Mouse (Mus musculus): Measurements from ENCODE around the gene Lnx2. TPM values are rescaled to one million over a fixed set of nuclear protein-coding genes. Genes with fewer than 3 reads are reported as not detected.
A peak's percentile ranks its signal among the peaks of the same experiment; 100 is the strongest.

Gene Lnx2
- 13.0 TPM in 2 replicates for polyA plus RNA-seq (2014; fragmentation: Nextera tagmentation; extraction: Ambion mirVana)

DNA sequence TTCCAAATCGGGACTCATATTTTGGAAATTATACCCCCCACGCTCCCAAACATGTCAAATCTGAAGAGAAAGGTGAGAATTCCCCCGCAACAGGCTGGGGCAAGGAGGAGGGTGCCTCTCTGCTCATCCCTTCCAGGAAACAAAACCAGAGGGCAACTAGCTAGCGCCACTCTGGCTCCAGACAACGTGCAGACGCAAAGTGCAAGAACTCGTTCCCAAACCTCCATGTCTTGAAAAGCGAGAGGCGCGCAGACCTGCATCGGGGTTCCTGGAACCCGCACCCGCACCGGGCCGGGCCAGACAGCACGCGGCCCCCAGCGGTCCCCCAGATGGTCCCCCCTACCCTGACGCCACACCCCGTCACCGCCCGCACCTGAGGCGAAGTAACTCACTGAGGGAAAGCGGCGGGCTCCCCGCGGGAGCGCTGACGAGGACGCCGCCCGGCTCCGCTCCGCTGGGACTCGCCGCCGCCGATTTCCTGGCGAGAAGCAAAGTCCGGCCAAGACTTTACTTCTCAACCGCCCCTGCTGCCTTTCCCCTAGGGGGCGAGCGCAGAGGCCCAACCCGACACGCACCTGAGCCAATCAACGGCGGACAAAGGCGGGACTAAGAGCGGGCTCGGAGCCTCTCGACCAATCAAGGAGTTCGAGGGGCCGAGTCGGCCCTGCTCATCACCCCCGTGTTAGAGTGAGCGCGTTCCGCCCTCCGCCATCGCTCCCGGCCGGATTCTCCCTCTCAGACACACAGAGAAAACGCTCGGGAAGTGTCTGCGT, at the start of gene Lnx2:
Lnx2 (minus strand) TSS at position 561 of the 773 bp plus-strand sequence.
- Histone ChIP-seq H3K4me1 (ENCODE audit: control insufficient read depth in 2 of 2, insufficient read depth in 2 of 2, low read length in 2 of 2) (peaks cover 14 to 47% of the 10 kb centered on the region in 2 experiments), H3K4me2 (ENCODE audit: low read length) (peak within 1 kb of the TSS; percentile 97), H3K36me3 (ENCODE audit: control insufficient read depth, insufficient read depth, low read length) (peaks cover 20% of the 10 kb centered on the region), H3K9ac (ENCODE audit: low read length) (peak within 1 kb of the TSS; percentile 88), H3K4me3 (ENCODE audit: control insufficient read depth in 1 of 2, insufficient read depth in 1 of 2, low read depth in 1 of 2, low read length in 2 of 2) (peak within 1 kb of the TSS; percentile 82 to 83), H3K27ac (replicated peaks in 1 of 2; ENCODE audit: control insufficient read depth in 1 of 2, insufficient read depth in 1 of 2, low read depth in 2 of 2, low read length in 2 of 2) (peak within 1 kb of the TSS; percentile 85 to 95), H3K9me3 (ENCODE audit: control insufficient read depth, low read length) (no peaks in the 10 kb centered on the region), H3K27me3 (ENCODE audit: control insufficient read depth, insufficient read depth, low read length) (no peaks in the 10 kb centered on the region)
- ATAC-seq (ENCODE audit: insufficient number of reproducible peaks, insufficient read depth, low FRiP score, low read depth): peak; percentile 98
- under 1% methylated on average over 65 of the region's 65 CpGs for WGBS

DNA sequence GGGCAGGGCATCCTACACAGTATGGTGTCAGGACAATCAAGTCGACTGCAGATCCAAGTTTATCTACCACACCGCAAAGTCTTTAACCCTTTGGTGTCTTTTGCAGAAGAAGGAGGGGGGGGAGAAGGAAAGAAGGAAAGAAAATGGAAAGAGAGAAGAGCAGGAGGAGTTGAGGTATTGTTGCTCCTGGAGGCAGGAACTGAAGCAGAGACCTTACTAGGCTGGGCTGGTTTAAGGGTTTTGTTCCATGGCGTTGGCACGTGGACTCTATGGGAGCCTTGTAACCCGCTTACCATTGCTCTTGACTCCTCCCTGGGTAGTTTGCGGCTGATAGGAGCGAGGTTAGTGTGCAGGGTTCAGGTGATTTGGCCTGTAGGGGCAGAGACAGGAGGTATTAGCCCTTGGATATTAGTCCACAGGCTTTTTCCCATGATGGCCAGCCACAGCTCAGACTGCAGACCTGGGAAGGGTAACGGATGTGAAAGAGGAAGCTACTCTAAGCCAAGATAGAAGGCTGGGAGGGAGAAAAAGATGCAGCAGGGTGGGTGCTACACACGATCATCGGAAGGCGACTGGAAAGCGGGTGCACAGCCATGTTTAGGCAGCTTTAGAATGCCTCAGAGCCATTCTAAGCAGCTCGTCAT, 49.3 kb upstream of the Lnx2 start:
- no peaks in the 10 kb centered on the region for H3K4me1 ChIP-seq (ENCODE audit: control insufficient read depth in 2 of 2, insufficient read depth in 2 of 2, low read length in 2 of 2)
- no peak overlapping the region for H3K4me3 ChIP-seq (ENCODE audit: control insufficient read depth in 1 of 2, insufficient read depth in 1 of 2, low read depth in 1 of 2, low read length in 2 of 2)
- no peak for ATAC-seq (ENCODE audit: insufficient number of reproducible peaks, insufficient read depth, low FRiP score, low read depth)
- H3K9ac ChIP-seq (ENCODE audit: low read length): no peak overlapping the region
- whole genome bisulfite sequencing: 84% methylated on average over 13 of the region's 13 CpGs
- no peak overlapping the region for H3K4me2 ChIP-seq (ENCODE audit: low read length)
- H3K36me3 ChIP-seq (ENCODE audit: control insufficient read depth, insufficient read depth, low read length): no peaks in the 10 kb centered on the region
- H3K27ac ChIP-seq (replicated peaks in 1 of 2; ENCODE audit: control insufficient read depth in 1 of 2, insufficient read depth in 1 of 2, low read depth in 2 of 2, low read length in 2 of 2): no peak overlapping the region
- no peaks in the 10 kb centered on the region for H3K27me3 ChIP-seq (ENCODE audit: control insufficient read depth, insufficient read depth, low read length)
- H3K9me3 ChIP-seq (ENCODE audit: control insufficient read depth, low read length): peaks cover 7% of the 10 kb centered on the region

DNA sequence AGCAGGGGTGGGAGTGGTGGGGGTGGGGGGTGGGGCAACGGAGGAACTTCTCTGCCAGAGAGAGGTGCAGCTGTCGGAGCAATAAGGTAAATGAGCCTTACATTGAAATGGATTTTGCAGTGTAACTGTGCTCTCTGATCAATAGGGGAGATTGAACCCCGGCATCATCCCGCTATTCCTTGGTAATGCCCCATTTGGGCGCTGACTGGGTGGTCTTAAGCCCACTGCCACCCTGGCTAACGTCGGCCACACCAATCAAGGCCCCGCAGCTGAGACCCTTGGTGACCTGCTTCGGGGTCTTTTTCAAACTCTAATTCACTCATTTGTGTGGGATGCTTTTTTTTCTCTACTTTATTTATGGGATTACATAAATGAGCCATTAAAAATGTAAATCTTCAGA, 48.4 kb upstream of the Lnx2 start:
- Histone ChIP-seq H3K9me3 (ENCODE audit: control insufficient read depth, low read length) (peaks cover 7% of the 10 kb centered on the region), H3K4me3 (ENCODE audit: control insufficient read depth in 1 of 2, insufficient read depth in 1 of 2, low read depth in 1 of 2, low read length in 2 of 2) (no peak overlapping the region), H3K27me3 (ENCODE audit: control insufficient read depth, insufficient read depth, low read length) (no peaks in the 10 kb centered on the region), H3K36me3 (ENCODE audit: control insufficient read depth, insufficient read depth, low read length) (no peaks in the 10 kb centered on the region), H3K9ac (ENCODE audit: low read length) (no peak overlapping the region), H3K4me1 (ENCODE audit: control insufficient read depth in 2 of 2, insufficient read depth in 2 of 2, low read length in 2 of 2) (no peaks in the 10 kb centered on the region), H3K27ac (replicated peaks in 1 of 2; ENCODE audit: control insufficient read depth in 1 of 2, insufficient read depth in 1 of 2, low read depth in 2 of 2, low read length in 2 of 2) (no peak overlapping the region), H3K4me2 (ENCODE audit: low read length) (no peak overlapping the region)
- 64% methylated on average over 9 of the region's 9 CpGs for WGBS
- no peak for ATAC-seq (ENCODE audit: insufficient number of reproducible peaks, insufficient read depth, low FRiP score, low read depth)

DNA sequence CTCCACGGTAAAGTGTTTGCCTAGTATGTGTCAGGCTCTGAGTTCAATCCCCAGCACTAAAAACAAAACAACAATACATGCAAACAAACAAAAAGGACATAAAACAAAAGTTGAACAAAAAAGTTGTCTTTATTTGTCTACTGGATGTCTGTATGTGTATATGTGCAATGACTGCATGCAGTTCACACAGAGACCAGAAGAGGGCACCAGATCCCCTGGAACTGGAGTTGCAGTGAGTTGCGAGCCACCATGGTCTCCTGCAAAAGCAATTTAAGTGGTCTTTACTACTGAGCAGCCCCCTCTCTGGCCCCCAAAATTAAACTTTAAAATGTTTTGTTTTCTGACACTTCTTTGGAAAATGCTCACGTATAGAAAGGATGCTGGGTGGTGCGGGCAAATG, 44.8 kb upstream of the Lnx2 start:
- Histone ChIP-seq H3K9me3 (ENCODE audit: control insufficient read depth, low read length) (peaks cover 7% of the 10 kb centered on the region), H3K36me3 (ENCODE audit: control insufficient read depth, insufficient read depth, low read length) (no peaks in the 10 kb centered on the region), H3K4me2 (ENCODE audit: low read length) (no peak overlapping the region), H3K4me1 (ENCODE audit: control insufficient read depth in 2 of 2, insufficient read depth in 2 of 2, low read length in 2 of 2) (no peaks in the 10 kb centered on the region), H3K27me3 (ENCODE audit: control insufficient read depth, insufficient read depth, low read length) (no peaks in the 10 kb centered on the region), H3K9ac (ENCODE audit: low read length) (no peak overlapping the region), H3K27ac (replicated peaks in 1 of 2; ENCODE audit: control insufficient read depth in 1 of 2, insufficient read depth in 1 of 2, low read depth in 2 of 2, low read length in 2 of 2) (no peak overlapping the region), H3K4me3 (ENCODE audit: control insufficient read depth in 1 of 2, insufficient read depth in 1 of 2, low read depth in 1 of 2, low read length in 2 of 2) (no peak overlapping the region)
- no peak for ATAC-seq (ENCODE audit: insufficient number of reproducible peaks, insufficient read depth, low FRiP score, low read depth)
- WGBS: 90% methylated on average over 4 of the region's 4 CpGs

DNA sequence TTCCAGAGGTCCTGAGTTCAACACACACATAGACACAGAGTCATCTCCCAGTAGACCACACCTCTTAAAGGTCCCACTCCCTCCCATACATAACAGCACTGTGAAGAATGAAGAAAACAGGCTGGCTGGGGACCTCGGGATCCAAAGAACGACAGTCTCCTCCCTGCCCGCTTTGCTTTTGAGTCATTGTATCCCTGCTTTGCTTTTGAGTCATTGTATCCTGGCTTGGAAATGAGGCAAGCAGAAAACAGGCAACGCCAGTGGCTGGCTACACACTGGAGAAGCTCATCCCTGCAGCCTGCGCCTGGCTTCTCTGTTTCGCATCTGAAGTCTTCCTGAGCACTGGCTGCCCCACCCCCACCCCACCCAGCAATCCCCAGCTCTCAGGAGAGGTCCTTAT, 40.6 kb upstream of the Lnx2 start:
- peaks cover 10% of the 10 kb centered on the region for H3K36me3 ChIP-seq (ENCODE audit: control insufficient read depth, insufficient read depth, low read length)
- H3K4me2 ChIP-seq (ENCODE audit: low read length): no peak overlapping the region
- H3K27me3 ChIP-seq (ENCODE audit: control insufficient read depth, insufficient read depth, low read length): no peaks in the 10 kb centered on the region
- H3K27ac ChIP-seq (replicated peaks in 1 of 2; ENCODE audit: control insufficient read depth in 1 of 2, insufficient read depth in 1 of 2, low read depth in 2 of 2, low read length in 2 of 2): no peak overlapping the region
- H3K9ac ChIP-seq (ENCODE audit: low read length): no peak overlapping the region
- no peaks in the 10 kb centered on the region for H3K4me1 ChIP-seq (ENCODE audit: control insufficient read depth in 2 of 2, insufficient read depth in 2 of 2, low read length in 2 of 2)
- no peak for ATAC-seq (ENCODE audit: insufficient number of reproducible peaks, insufficient read depth, low FRiP score, low read depth)
- WGBS: 23% methylated on average over 6 of the region's 6 CpGs
- H3K4me3 ChIP-seq (ENCODE audit: control insufficient read depth in 1 of 2, insufficient read depth in 1 of 2, low read depth in 1 of 2, low read length in 2 of 2): no peak overlapping the region
- H3K9me3 ChIP-seq (ENCODE audit: control insufficient read depth, low read length): peaks cover 15% of the 10 kb centered on the region

DNA sequence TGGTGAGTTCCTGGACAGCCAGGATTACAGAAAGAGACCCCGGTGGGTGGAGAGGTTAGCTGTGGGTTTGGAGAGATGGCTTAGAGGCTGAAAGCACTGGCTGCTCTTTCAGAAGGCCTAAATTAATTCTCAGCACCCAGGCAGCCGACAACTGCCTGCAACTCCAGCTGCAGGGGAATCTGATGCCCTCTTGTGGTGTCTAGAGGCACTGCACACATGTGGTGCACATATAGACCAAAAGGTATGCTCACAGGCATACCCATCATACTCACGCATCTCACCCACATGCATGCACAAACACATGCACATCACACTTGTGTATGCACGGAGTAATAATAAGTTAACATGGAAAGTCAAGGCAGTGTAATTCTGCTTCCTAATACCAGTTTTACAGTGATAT, 39.2 kb upstream of the Lnx2 start:
- Histone ChIP-seq H3K9ac (ENCODE audit: low read length) (no peak overlapping the region), H3K27me3 (ENCODE audit: control insufficient read depth, insufficient read depth, low read length) (no peaks in the 10 kb centered on the region), H3K4me3 (ENCODE audit: control insufficient read depth in 1 of 2, insufficient read depth in 1 of 2, low read depth in 1 of 2, low read length in 2 of 2) (no peak overlapping the region), H3K36me3 (ENCODE audit: control insufficient read depth, insufficient read depth, low read length) (peaks cover 19% of the 10 kb centered on the region), H3K4me2 (ENCODE audit: low read length) (no peak overlapping the region), H3K4me1 (ENCODE audit: control insufficient read depth in 2 of 2, insufficient read depth in 2 of 2, low read length in 2 of 2) (no peaks in the 10 kb centered on the region), H3K9me3 (ENCODE audit: control insufficient read depth, low read length) (0 out of 2 replicates have a peak, but pooled peaks cover 7% of the 10 kb centered on the region), H3K27ac (replicated peaks in 1 of 2; ENCODE audit: control insufficient read depth in 1 of 2, insufficient read depth in 1 of 2, low read depth in 2 of 2, low read length in 2 of 2) (no peak overlapping the region)
- ATAC-seq (ENCODE audit: insufficient number of reproducible peaks, insufficient read depth, low FRiP score, low read depth): no peak
- 93% methylated on average over 4 of the region's 4 CpGs for WGBS

DNA sequence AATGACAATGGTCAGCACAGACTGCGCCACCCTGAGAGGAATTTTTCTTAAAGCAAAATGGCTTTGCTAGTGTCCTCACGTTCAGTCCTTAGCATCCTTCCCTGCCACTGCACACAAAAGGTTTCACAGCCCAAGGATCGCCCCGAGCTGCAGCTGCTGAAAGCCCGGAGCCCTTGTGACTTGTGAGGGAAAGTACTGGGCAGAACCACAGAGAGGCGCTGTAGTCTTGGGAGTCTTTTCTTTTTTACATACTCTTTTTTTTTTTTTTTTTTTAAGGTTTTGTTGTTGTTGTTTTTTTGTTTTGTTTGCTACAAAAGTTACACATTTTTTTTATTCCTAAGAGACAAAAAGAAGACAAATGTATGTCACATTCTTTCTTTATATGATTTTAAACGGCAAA, 38.4 kb upstream of the Lnx2 start:
- ATAC-seq (ENCODE audit: insufficient number of reproducible peaks, insufficient read depth, low FRiP score, low read depth): no peak
- 70% methylated on average over 7 of the region's 7 CpGs for WGBS
- Histone ChIP-seq H3K4me2 (ENCODE audit: low read length) (no peak overlapping the region), H3K36me3 (ENCODE audit: control insufficient read depth, insufficient read depth, low read length) (peaks cover 23% of the 10 kb centered on the region), H3K27me3 (ENCODE audit: control insufficient read depth, insufficient read depth, low read length) (no peaks in the 10 kb centered on the region), H3K9me3 (ENCODE audit: control insufficient read depth, low read length) (0 out of 2 replicates have a peak, but pooled peaks cover 7% of the 10 kb centered on the region), H3K4me1 (ENCODE audit: control insufficient read depth in 2 of 2, insufficient read depth in 2 of 2, low read length in 2 of 2) (no peaks in the 10 kb centered on the region), H3K27ac (replicated peaks in 1 of 2; ENCODE audit: control insufficient read depth in 1 of 2, insufficient read depth in 1 of 2, low read depth in 2 of 2, low read length in 2 of 2) (no peak overlapping the region), H3K9ac (ENCODE audit: low read length) (no peak overlapping the region), H3K4me3 (ENCODE audit: control insufficient read depth in 1 of 2, insufficient read depth in 1 of 2, low read depth in 1 of 2, low read length in 2 of 2) (no peak overlapping the region)

All from heart, embryonic 14.5 days (tissue).